ENCODE assay signal across 17 mouse cellular contexts in the genomic region with DNA sequence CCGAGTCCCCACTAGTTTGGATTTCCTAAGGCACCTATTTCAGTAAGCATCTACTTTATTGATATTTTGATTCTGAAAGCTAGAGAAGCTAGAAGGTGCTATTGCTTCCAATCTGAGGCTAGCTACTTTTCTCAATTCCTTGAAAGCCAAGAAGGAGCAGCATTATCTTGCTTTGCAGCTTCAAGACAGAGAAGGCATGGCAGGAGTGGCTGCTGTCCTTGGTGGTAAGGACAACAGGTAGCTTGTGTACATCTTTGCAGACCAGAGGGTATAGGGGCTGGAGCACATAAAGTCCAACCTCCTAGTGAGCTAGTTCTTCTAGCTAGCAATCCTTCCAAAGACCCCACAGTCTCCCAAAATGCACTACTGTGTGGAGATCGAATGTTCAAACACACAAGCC.
DNase-seq lines count a peak whose midpoint lies in the region; TF ChIP-seq lines count a peak whose summit lies in the region.
"Had no signal": no experiment of that assay in that cellular context is flagged by ENCODE, and none has a peak within 500 bp of the region (broad histone marks: within the 10 kb centered on the region; RNA-seq: fewer than 3 reads in every experiment).

No protein-coding gene starts in this region.

- H3K4me1 ChIP-seq in MEL (ENCODE audit: control insufficient read depth in 1 of 2, insufficient read depth in 2 of 2, low read length in 2 of 2), result peaks cover 17 to 27% of the 10 kb centered on the region in 2 experiments

- H3K27me3 ChIP-seq in MEL (ENCODE audit: control insufficient read depth in 1 of 2, insufficient read depth in 2 of 2, low read length in 2 of 2), result no peaks in the 10 kb centered on the region
- H3K27me3 ChIP-seq: CH12.LX, Patski had no signal

- no peak for TF ChIP-seq CTCF in MEL (IDR thresholded peaks at IDR 0.05 in 2 of 3, conservative IDR thresholded peaks at IDR 0.05 in 1 of 3; ENCODE audit: control insufficient read depth in 1 of 3, insufficient read depth in 1 of 3, low read depth in 2 of 3, low read length in 3 of 3, poor library complexity in 1 of 3, severe bottlenecking in 1 of 3)

- TF ChIP-seq EP300 in MEL (IDR thresholded peaks at IDR 0.05; ENCODE audit: low read depth in 1 of 2, low read length in 2 of 2), result no peak

- no peak overlapping the region for H3K9ac ChIP-seq in MEL (ENCODE audit: control insufficient read depth, low read depth, low read length, poor library complexity, severe bottlenecking)

- TF ChIP-seq RAD21 in MEL (IDR thresholded peaks at IDR 0.05; ENCODE audit: low read depth, low read length), result no peak

- no peaks in the 10 kb centered on the region for H3K9me3 ChIP-seq in MEL (replicated peaks; ENCODE audit: insufficient read depth, low read length)
- H3K9me3 ChIP-seq: G1E had no signal

- H3K4me3 ChIP-seq in MEL (ENCODE audit: control insufficient read depth in 1 of 2, insufficient read depth in 1 of 2, low read depth in 2 of 2, low read length in 2 of 2), result no peak overlapping the region

- no peak overlapping the region for H3K27ac ChIP-seq in MEL (ENCODE audit: control insufficient read depth, low read depth, low read length)

- no peaks in the 10 kb centered on the region for H3K79me2 ChIP-seq in MEL (ENCODE audit: control insufficient read depth, insufficient read depth, low read length, poor library complexity)

- DNase-seq in MEL (ENCODE audit: low read depth, low spot score), result peak; percentile 35
- DNase-seq in frontal cortex, postnatal 25 days (ENCODE audit: low spot score in 2 of 2), result no peak
- DNase-seq: adrenal gland, adult 2 months; adrenal gland, adult 8-10 months; adrenal gland, postnatal 10 days; adrenal gland, postnatal 14 days; adrenal gland, postnatal 25 days; adrenal gland, postnatal 36 days; B cell, adult 2 months; cerebellum, adult 11 months; cerebellum, adult 11-12 months; cerebellum, adult 18-20 months; cerebellum, adult 2 months; cerebellum, adult 8-10 months had no signal

- H3K36me3 ChIP-seq in MEL (ENCODE audit: control insufficient read depth in 1 of 2, insufficient read depth in 2 of 2, low read length in 2 of 2), result peaks cover 0 to 35% of the 10 kb centered on the region in 2 experiments; a peak in 2 of 4 replicates
- H3K36me3 ChIP-seq: G1E had no signal

- no peak for TF ChIP-seq POLR2A in MEL (IDR thresholded peaks at IDR 0.05; ENCODE audit: control insufficient read depth in 1 of 2, insufficient read depth in 1 of 2, low read depth in 1 of 2, low read length in 2 of 2, poor library complexity in 1 of 2)

TF ChIP-seq in MEL, 35 proteins besides CTCF, POLR2A, EP300 and RAD21:
- TF ChIP-seq SIN3A (IDR thresholded peaks at IDR 0.05; ENCODE audit: low read length) (peak; percentile 52; the same call in 1 of the 2 replicates), ZNF384 (IDR thresholded peaks at IDR 0.05; ENCODE audit: low read depth, low read length) (no peak), MXI1 (IDR thresholded peaks at IDR 0.05; ENCODE audit: low read depth, low read length) (peak; percentile 68)
